ENCODE assay signal across 22 mouse cellular contexts in genomic region chr6:114440302-114440701, GRCm38 (mm10). TPM values are rescaled to one million over a fixed set of nuclear protein-coding genes. Genes with fewer than 3 reads are reported as not detected.
DNase-seq lines count a peak whose midpoint lies in the region; ATAC-seq and TF ChIP-seq lines count a peak whose summit lies in the region.
"Had no signal": no experiment of that assay in that cellular context is flagged by ENCODE, and none has a peak within 500 bp of the region (broad histone marks: within the 10 kb centered on the region; RNA-seq: fewer than 3 reads in every experiment).

No protein-coding gene starts in this region.

- H3K36me3 ChIP-seq in forebrain, embryonic 15.5 days: no peaks in the 10 kb centered on the region
- no peaks in the 10 kb centered on the region for H3K36me3 ChIP-seq in forebrain, embryonic 13.5 days (ENCODE audit: poor library complexity, severe bottlenecking)
- H3K36me3 ChIP-seq in lung, embryonic 14.5 days (ENCODE audit: insufficient read depth): no peaks in the 10 kb centered on the region
- no peaks in the 10 kb centered on the region for H3K36me3 ChIP-seq in E14TG2a.4 (ENCODE audit: insufficient read depth, low read length)
- H3K36me3 ChIP-seq: forebrain, embryonic 12.5 days; heart, embryonic 15.5 days; hindbrain, embryonic 10.5 days; intestine, embryonic 15.5 days; midbrain, embryonic 10.5 days had no signal

- H3K4me3 ChIP-seq in forebrain, embryonic 15.5 days: no peak overlapping the region
- no peak overlapping the region for H3K4me3 ChIP-seq in forebrain, embryonic 13.5 days
- H3K4me3 ChIP-seq in lung, embryonic 14.5 days (ENCODE audit: low read depth, low read length): no peak overlapping the region
- H3K4me3 ChIP-seq in E14TG2a.4 (replicated peaks; ENCODE audit: low read length): no peak overlapping the region
- H3K4me3 ChIP-seq: forebrain, embryonic 12.5 days; heart, embryonic 15.5 days; hindbrain, embryonic 10.5 days; intestine, embryonic 15.5 days; midbrain, embryonic 10.5 days had no signal

- H3K27ac ChIP-seq in forebrain, embryonic 15.5 days (replicated peaks): no peak overlapping the region
- no peak overlapping the region for H3K27ac ChIP-seq in forebrain, embryonic 13.5 days
- no peak overlapping the region for H3K27ac ChIP-seq in lung, embryonic 14.5 days (ENCODE audit: low read depth)
- H3K27ac ChIP-seq: forebrain, embryonic 12.5 days; heart, embryonic 15.5 days; hindbrain, embryonic 10.5 days; intestine, embryonic 15.5 days; midbrain, embryonic 10.5 days had no signal

- H3K4me1 ChIP-seq in forebrain, embryonic 15.5 days: 0 out of 2 replicates have a peak, but pooled peaks cover 5% of the 10 kb centered on the region
- peaks cover 14% of the 10 kb centered on the region for H3K4me1 ChIP-seq in forebrain, embryonic 13.5 days
- no peaks in the 10 kb centered on the region for H3K4me1 ChIP-seq in lung, embryonic 14.5 days (ENCODE audit: insufficient read depth)
- H3K4me1 ChIP-seq in E14TG2a.4 (replicated peaks; ENCODE audit: low read depth, low read length): no peaks in the 10 kb centered on the region
- H3K4me1 ChIP-seq: heart, embryonic 15.5 days; intestine, embryonic 15.5 days had no signal

- no peak overlapping the region for H3K9ac ChIP-seq in forebrain, embryonic 15.5 days (replicated peaks)
- no peak overlapping the region for H3K9ac ChIP-seq in forebrain, embryonic 13.5 days
- no peak overlapping the region for H3K9ac ChIP-seq in lung, embryonic 14.5 days
- H3K9ac ChIP-seq: forebrain, embryonic 12.5 days; heart, embryonic 15.5 days; intestine, embryonic 15.5 days had no signal

- WGBS in forebrain, embryonic 15.5 days: 60% methylated on average over 2 of the region's 2 CpGs
- WGBS in forebrain, embryonic 13.5 days: 68% methylated on average over 2 of the region's 2 CpGs
- WGBS in lung, embryonic 14.5 days: 45% methylated on average over 2 of the region's 2 CpGs

- TF ChIP-seq CTCF in lung, embryonic 14.5 days (IDR thresholded peaks at IDR 0.05; ENCODE audit: low read depth): peak; percentile 21; the same call in 1 of the 2 replicates
- peak; percentile 59 for TF ChIP-seq CTCF in E14TG2a.4 (conservative IDR thresholded peaks at IDR 0.05; ENCODE audit: low read length)

- no peaks in the 10 kb centered on the region for H3K27me3 ChIP-seq in forebrain, embryonic 15.5 days
- no peaks in the 10 kb centered on the region for H3K27me3 ChIP-seq in forebrain, embryonic 13.5 days
- no peaks in the 10 kb centered on the region for H3K27me3 ChIP-seq in lung, embryonic 14.5 days (ENCODE audit: insufficient read depth, low read length)
- H3K27me3 ChIP-seq in E14TG2a.4 (ENCODE audit: insufficient read depth, low read length): no peaks in the 10 kb centered on the region
- H3K27me3 ChIP-seq: intestine, embryonic 15.5 days had no signal

- intact Hi-C loops in heart, postnatal 14 days (cut with DNase I): no loop called here

- H3K4me2 ChIP-seq in forebrain, embryonic 15.5 days (replicated peaks): no peak overlapping the region
- H3K4me2 ChIP-seq in forebrain, embryonic 13.5 days: no peak overlapping the region
- no peak overlapping the region for H3K4me2 ChIP-seq in lung, embryonic 14.5 days
- H3K4me2 ChIP-seq: forebrain, embryonic 12.5 days; heart, embryonic 15.5 days; intestine, embryonic 15.5 days had no signal

- DNase-seq in lung, embryonic 14.5 days: peak; percentile 18
- DNase-seq in lung, adult 18-20 months: no peak
- peak; percentile 42 for DNase-seq in ZHBTc4 (ENCODE audit: low read depth, low spot score)
- DNase-seq in gastrocnemius, adult 18-20 months (ENCODE audit: low spot score): no peak
- no peak for DNase-seq in heart, postnatal 14 days
- DNase-seq: adrenal gland, postnatal 10 days; cerebellum, adult 11-12 months; cerebellum, postnatal 14 days; gastrocnemius, postnatal 25 days; layer of hippocampus, postnatal 36 days; left cerebral cortex, postnatal 4 days; liver; lung, postnatal 36 days had no signal

- no peaks in the 10 kb centered on the region for H3K9me3 ChIP-seq in forebrain, embryonic 15.5 days
- H3K9me3 ChIP-seq in forebrain, embryonic 13.5 days (replicated peaks): no peaks in the 10 kb centered on the region; the same call in 1 of the 2 replicates
- peaks cover 5% of the 10 kb centered on the region; the same call in 1 of the 2 replicates for H3K9me3 ChIP-seq in lung, embryonic 14.5 days (ENCODE audit: low read depth, low read length)
- H3K9me3 ChIP-seq in E14TG2a.4 (ENCODE audit: low read length): no peaks in the 10 kb centered on the region
- H3K9me3 ChIP-seq: heart, embryonic 15.5 days; intestine, embryonic 15.5 days; midbrain, embryonic 10.5 days had no signal

- ATAC-seq in forebrain, embryonic 15.5 days (replicated peaks): 0 out of 2 replicates have a peak, but pooled peaks have one; percentile 21
- ATAC-seq in forebrain, embryonic 13.5 days: no peak
- no peak for ATAC-seq in lung, embryonic 14.5 days (ENCODE audit: insufficient read depth)
- ATAC-seq: intestine, embryonic 15.5 days had no signal

RNA-seq across cellular contexts. Expression of gene Hrh1, which starts 42.6 kb away (rescaled TPM):
- 0.65 and 0.73 TPM in 2 replicates for polyA plus RNA-seq in forebrain, embryonic 15.5 days (2015; fragmentation: Nextera tagmentation; extraction: Ambion mirVana)
- 0.41 and 0.55 TPM in 2 replicates for polyA plus RNA-seq in forebrain, embryonic 13.5 days (2015; fragmentation: Nextera tagmentation; extraction: Ambion mirVana)
- not detected in 2 replicates for polyA plus RNA-seq in lung, embryonic 14.5 days (2014; fragmentation: Nextera tagmentation; extraction: Ambion mirVana)
- total RNA-seq in gastrocnemius, adult 18-20 months (2021): under 1 TPM; 0.38 to 0.41 TPM
- total RNA-seq in heart, postnatal 14 days (2021): under 1 TPM; 0.07 to 0.17 TPM
- polyA plus RNA-seq: liver, embryonic 16.5 days had no signal

Comparison
In these comparisons a context has a peak if more than half of its experiments do, and no peak if none do; other contexts are left out.
1. DNase-seq: peak in lung, embryonic 14.5 days (single experiment) and ZHBTc4 (single experiment); none in lung, adult 18-20 months (0 of 2), gastrocnemius, adult 18-20 months (single experiment) and heart, postnatal 14 days (0 of 2).